Mouse (Mus musculus) erythroblast, embryonic 14.5 days (primary cell): Measurements from ENCODE around the gene Klrb1c. TPM values are rescaled to one million over a fixed set of nuclear protein-coding genes. Genes with fewer than 3 reads are reported as not detected.

Experiments
- H3K27me3 ChIP-seq: 2 replicates; pipeline ENCODE4 v1.6.1; 2012; ENCODE audit warnings: inconsistent platforms; ENCODE audit not compliant: control insufficient read depth
- H3K36me3 ChIP-seq: 2 replicates; pipeline ENCODE4 v1.6.1; 2012; ENCODE audit warnings: mild to moderate bottlenecking, inconsistent platforms; ENCODE audit not compliant: control insufficient read depth
- H3K4me1 ChIP-seq: 2 replicates; pipeline ENCODE4 v1.6.1; 2012; ENCODE audit warnings: inconsistent platforms; ENCODE audit not compliant: control insufficient read depth
- H3K4me3 ChIP-seq: replicated peaks from 2 replicates; pipeline ENCODE3; 2012; ENCODE audit warnings: moderate library complexity, mild to moderate bottlenecking, inconsistent platforms
- H3K9me3 ChIP-seq: 2 replicates; pipeline ENCODE4 v1.6.1; 2012; ENCODE audit warnings: low read length, inconsistent platforms, mixed read lengths; ENCODE audit not compliant: control insufficient read depth
- GATA1 ChIP-seq: IDR thresholded peaks from 2 replicates; pipeline ENCODE4 v1.6.1; 2012; ENCODE audit warnings: low read length, inconsistent platforms, mixed read lengths
- TAL1 ChIP-seq: IDR thresholded peaks from 3 replicates; pipeline ENCODE4 v1.6.1; 2012; ENCODE audit warnings: low read length, inconsistent platforms, mixed read lengths
- polyA plus RNA-seq: library from polyadenylated mRNA; stranded (reverse); fragments of >175 nt; gene quantifications from 2 replicates; pipeline ENCODE4 v1.2.3, GENCODE M21; 2012

The Klrb1c gene
- not detected in 2 replicates for polyA plus RNA-seq

DNA sequence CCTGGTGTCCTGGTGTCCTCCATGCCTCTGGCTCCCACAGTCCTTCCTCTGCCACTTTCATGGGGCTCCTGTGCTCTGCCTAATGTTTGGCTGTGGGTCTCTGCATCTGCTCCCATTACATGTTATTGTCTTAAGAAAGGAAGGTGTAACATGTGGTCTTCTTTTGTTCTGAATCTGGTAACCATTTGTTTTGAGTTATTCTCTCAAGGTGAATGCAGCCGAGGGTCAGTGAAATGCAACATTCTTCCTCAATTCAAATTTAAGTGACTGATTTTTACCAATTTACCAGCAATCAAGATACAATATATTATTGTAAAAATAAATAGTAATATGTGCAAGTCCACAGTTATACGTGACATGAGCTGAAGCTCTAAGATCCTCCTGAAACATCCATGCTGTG lies at the start of gene Klrb1c:
Gene Klrb1c, minus strand, starts transcription at position 101 of the 400 bp plus-strand sequence.
- H3K27me3 ChIP-seq, result no peaks in the 10 kb centered on the region
- no peaks in the 10 kb centered on the region for H3K36me3 ChIP-seq
- H3K9me3 ChIP-seq, result no peaks in the 10 kb centered on the region
- no peak for TF ChIP-seq GATA1
- no peak for TF ChIP-seq TAL1
- H3K4me3 ChIP-seq, result no peak within 1 kb of the TSS
- H3K4me1 ChIP-seq, result peaks cover 3% of the 10 kb centered on the region

DNA sequence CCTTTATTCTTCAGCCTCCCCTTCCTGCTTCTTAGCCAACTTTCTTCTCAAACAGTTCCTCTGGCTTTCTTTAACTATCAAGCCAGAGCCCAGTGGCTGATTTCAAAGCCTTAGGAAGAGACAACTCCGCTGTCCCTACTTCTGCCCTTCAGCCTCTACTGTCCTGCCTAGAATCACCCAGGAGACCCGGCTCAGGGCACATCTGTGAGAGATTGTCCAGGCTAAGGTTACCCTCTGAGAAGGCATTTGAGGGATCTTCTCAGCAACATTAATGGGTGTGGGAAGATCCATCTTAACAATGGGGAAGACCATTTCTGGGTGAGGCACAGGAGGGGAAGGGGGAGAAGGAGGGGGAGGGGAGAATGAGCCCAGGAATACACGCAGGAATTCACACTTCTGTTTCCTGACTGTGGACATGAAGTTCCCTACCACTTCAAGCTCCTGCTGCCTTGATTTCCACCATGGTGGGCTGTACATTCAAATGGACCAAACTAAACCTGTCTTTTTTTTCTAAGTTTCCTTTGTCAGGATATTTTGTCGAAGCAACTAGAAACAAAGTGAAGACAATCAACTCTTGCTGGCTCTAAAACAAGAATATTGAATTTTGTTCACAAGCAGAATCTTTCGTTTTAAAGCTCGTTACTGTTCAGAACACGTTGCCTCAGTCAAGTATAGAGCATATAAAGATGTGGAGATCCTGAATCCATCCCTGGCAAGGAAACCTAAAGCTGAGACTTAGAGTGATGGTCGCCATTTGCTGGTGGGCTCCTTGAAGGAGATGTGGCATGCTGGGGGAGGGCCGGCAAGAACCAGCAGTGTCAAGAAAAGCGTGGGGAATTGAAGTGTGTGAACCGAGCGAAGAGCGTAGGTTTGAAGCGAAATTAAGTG lies 48.7 kb upstream of the Klrb1c start:
- no peaks in the 10 kb centered on the region for H3K36me3 ChIP-seq
- H3K4me1 ChIP-seq, result peaks cover 47% of the 10 kb centered on the region
- H3K4me3 ChIP-seq, result peak overlapping the region; percentile 77
- H3K27me3 ChIP-seq, result peaks cover 2% of the 10 kb centered on the region
- TF ChIP-seq TAL1 (no peak), GATA1 (no peak)
- no peaks in the 10 kb centered on the region for H3K9me3 ChIP-seq

DNA sequence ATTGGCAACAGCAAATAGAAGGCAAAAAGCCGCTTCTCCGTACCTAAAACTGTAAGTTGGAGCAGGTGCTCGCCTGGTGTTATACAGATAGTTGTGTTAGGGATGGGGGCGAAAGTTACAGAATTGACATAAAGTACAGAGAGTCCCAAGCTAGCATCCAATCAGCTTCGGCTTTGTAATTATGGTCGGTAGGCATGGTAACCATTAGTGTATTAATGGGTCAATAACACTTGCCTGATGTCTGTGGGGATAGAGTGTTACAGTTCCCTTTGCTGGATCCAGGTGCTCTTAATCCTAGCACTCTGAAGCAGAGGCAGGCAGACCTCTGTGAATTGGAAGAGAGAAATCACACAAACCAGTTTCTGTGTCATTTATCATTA lies 47.9 kb upstream of the Klrb1c start:
- no peaks in the 10 kb centered on the region for H3K27me3 ChIP-seq
- no peak overlapping the region for H3K4me3 ChIP-seq
- peaks cover 39% of the 10 kb centered on the region for H3K4me1 ChIP-seq
- H3K9me3 ChIP-seq, result no peaks in the 10 kb centered on the region
- TF ChIP-seq TAL1 (no peak), GATA1 (no peak)
- no peaks in the 10 kb centered on the region for H3K36me3 ChIP-seq

DNA sequence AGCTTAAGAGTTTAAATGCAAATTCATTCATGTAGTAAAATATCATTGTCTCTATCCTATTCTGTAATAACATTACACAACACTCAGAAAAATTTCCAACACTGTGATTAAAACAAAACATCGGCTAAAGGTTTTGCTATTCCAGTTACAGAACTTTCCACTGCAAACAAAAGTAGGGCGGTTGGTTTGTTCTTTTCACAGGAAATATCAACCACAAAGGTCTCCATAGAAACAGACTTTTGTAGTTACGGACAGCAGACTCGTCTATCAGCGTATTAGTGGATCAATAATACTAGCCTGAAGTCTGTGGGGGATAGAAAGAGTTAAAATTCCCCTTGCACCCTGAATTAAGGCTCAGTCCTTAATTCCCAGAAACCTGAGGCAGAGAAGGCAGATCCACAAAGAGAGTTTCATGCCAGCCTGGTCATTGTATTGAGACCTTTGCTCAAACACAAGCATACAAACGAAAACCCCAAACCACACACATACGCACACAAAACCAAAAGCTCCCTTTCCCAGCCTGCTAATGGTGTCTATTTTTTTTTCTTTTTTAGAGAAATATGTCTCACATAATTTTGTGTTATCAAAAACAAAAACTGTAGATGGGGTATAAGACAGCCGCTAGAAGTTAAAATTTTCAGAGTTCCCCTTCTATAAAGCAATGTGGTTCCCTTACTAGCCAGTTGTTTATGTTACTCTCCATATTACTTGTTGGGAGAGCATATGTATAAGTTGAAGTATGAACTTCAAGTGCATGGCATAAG lies 47.4 kb upstream of the Klrb1c start:
- TF ChIP-seq TAL1 (no peak), GATA1 (no peak)

DNA sequence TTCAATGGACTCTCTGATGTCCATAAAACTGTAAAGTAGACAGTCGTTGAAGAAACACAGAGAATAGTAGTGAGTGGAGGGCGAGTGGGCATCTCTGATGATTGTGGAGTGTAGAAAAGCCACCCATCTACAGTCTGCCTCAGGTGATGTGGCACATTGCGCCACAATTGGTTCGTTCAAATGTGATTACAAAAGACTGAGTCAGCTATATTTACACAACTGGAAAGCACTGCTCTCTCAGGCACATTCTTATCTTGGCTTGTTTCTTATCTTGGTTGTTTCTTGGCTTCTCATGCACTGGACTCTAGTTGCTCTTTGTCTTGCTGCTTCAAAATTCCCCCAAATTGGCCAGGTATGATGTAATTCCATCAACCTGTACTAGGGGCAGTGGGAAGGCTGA lies 46.6 kb upstream of the Klrb1c start:
- Histone ChIP-seq H3K9me3 (no peaks in the 10 kb centered on the region), H3K4me1 (peaks cover 34% of the 10 kb centered on the region), H3K36me3 (no peaks in the 10 kb centered on the region), H3K27me3 (no peaks in the 10 kb centered on the region), H3K4me3 (no peak overlapping the region)
- no peak for TF ChIP-seq GATA1
- TF ChIP-seq TAL1, result no peak

More for the DNA sequence above, 47.4 kb upstream of the Klrb1c start:
- Histone ChIP-seq H3K27me3 (no peaks in the 10 kb centered on the region), H3K9me3 (no peaks in the 10 kb centered on the region), H3K4me1 (peaks cover 34% of the 10 kb centered on the region), H3K36me3 (no peaks in the 10 kb centered on the region), H3K4me3 (no peak overlapping the region)

DNA sequence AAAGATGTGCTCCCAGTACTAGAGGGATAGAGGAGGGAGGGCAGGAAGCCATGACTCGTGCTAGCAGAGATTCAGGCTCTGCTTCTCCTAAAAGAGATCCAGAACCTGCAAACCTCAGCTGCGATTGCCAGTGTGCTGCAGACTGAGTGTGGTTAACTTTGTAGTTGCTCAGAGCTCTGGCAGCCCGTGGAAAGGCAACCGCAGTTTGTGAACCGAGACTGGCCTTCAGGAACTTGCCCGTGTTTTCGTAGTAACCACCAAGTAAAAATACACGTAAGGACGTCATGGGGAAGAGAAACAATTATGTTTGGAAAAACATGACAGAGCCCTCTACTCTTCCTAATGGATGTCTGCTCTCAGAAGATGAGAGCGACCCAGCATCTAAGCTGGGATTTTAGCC lies 44.0 kb upstream of the Klrb1c start:
- H3K4me1 ChIP-seq, result peaks cover 16% of the 10 kb centered on the region
- peaks cover 3% of the 10 kb centered on the region for H3K27me3 ChIP-seq
- no peaks in the 10 kb centered on the region for H3K9me3 ChIP-seq
- no peak overlapping the region for H3K4me3 ChIP-seq
- TF ChIP-seq GATA1 (no peak), TAL1 (no peak)
- no peaks in the 10 kb centered on the region for H3K36me3 ChIP-seq

DNA sequence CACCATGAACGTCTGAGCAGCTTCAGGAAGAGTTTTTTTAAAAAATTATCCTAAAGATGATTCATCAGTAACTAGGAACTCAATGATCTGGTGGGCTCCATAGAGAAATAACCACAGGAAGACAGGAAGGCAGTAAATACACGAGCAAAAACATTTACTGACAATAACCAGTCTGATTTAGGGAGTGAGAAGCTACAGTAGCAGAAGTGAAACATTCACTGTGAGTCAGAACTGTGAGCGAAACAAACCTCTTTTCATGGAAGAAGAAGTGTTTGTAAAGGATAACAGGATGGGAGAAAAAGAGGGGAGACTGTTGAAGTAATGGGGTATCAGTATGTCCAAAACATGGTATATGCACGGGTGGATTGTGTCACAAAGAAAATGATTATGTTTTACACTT lies 40.8 kb upstream of the Klrb1c start:
- no peaks in the 10 kb centered on the region for H3K4me1 ChIP-seq
- H3K27me3 ChIP-seq, result peaks cover 3% of the 10 kb centered on the region
- no peak for TF ChIP-seq TAL1
- H3K9me3 ChIP-seq, result no peaks in the 10 kb centered on the region
- no peak overlapping the region for H3K4me3 ChIP-seq
- H3K36me3 ChIP-seq, result no peaks in the 10 kb centered on the region

DNA sequence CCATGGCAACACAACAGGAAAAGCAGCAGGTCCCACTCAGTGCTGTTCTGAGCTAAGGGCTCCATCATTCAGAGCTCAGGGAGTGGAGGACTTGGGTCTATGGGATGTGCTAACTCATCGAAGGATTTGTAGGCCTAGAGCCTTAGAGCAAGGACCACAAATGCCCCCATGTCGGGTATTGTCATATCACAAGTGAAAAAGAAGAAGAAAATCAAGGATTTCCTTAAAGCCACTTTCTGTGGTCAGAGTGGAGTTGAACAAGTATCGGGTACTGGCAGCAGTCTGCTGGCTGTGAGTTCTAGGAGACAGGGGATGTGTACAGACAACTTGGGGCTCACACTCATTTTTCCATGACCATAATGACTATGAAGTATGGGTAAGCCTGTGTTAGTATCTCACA lies 37.8 kb upstream of the Klrb1c start:
- TF ChIP-seq GATA1 (no peak), TAL1 (no peak)
- no peaks in the 10 kb centered on the region for H3K9me3 ChIP-seq
- H3K4me1 ChIP-seq, result no peaks in the 10 kb centered on the region
- peaks cover 3% of the 10 kb centered on the region for H3K27me3 ChIP-seq
- H3K36me3 ChIP-seq, result no peaks in the 10 kb centered on the region
- no peak overlapping the region for H3K4me3 ChIP-seq

DNA sequence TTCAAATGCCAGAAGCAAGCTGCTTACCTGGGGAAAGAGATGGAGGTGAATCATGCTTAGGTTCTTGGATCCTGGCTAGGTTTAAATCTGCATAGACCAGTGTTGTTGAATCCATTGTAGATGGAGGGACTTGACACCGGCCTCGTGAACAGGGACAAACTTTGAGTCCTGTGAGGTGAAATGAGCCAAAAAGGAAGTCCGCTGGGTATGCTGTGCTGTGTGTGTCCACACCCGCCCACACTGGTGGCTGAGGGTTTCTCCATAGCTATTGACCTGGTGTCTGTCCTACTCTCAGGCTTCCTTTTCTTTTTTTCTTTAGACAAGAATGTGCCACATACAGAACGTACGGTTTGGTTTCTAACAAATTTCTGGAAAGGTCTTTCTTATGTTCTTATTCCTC lies 37.1 kb upstream of the Klrb1c start, which contains the start of the genes Gm44511 and Klrb1b:
Gene Gm44511, minus strand, starts transcription at position 184 of the 400 bp plus-strand sequence.
Gene Klrb1b, minus strand, starts transcription at position 200 of the 400 bp plus-strand sequence.
- Histone ChIP-seq H3K36me3 (no peaks in the 10 kb centered on the region), H3K9me3 (no peaks in the 10 kb centered on the region), H3K4me3 (no peak within 1 kb of the TSS), H3K27me3 (peaks cover 3% of the 10 kb centered on the region), H3K4me1 (no peaks in the 10 kb centered on the region)
- no peak for TF ChIP-seq GATA1
- no peak for TF ChIP-seq TAL1
